Mouse (Mus musculus) induced T-regulatory cell, adult 2 months (primary cell): ENCODE results near the gene Gjb5.

ENCODE experiments used
- DNase-seq: peaks from one replicate; pipeline ENCODE4 v3.0.0-alpha.2; 2012; ENCODE audit warnings: low read depth

The Gjb5 gene

GRCm38 (mm10) chr4:127306915-127307314 lies 51.1 kb downstream of the Gjb5 start:
- DNase-seq = no peak
